Mouse (Mus musculus) spleen, postnatal 4 days (tissue): ENCODE results near the gene Thap11.

Experiments used
- DNase-seq, 2 experiments: peaks; one replicate each; pipeline ENCODE4 v3.0.0; 2022; ENCODE audit warnings: low spot score in 2 of 2

The Thap11 gene

DNA sequence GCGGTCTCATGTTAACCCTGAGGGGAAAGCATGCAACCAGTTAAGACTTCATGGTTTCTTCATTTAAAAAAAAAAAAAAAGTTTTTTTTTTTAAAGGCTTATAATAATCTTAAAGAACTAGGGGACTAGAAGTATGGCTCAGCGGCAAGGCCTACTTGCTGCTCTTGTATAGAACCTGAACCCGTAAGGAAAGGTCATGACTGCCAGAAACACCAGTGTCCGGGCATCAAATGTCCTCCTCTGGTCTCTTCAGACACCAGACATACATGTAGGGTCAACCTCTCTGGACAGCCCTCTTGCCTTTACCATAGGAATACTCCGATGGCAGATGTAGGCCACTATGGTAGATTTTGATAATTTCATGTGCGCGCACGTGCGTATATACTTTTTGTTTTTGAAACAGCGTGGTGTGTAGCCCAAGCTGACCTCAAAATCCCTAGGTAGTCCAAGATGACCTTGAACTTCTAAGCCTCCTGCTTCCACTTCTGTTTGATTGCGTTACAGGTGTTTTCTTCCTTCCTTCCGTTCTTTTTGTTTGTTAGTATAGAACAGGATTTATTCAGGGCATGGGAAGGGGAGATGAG is 2.7 kb upstream of the Thap11 start:
- no peak for DNase-seq

- no peak for DNase-seq
These were observed 1.8 kb upstream of the Thap11 start, which contains the start of gene Cenpt for GRCm38 (mm10) chr8:105853178-105853577. Gene Cenpt, minus strand, starts transcription at chr8:105853278.

DNA sequence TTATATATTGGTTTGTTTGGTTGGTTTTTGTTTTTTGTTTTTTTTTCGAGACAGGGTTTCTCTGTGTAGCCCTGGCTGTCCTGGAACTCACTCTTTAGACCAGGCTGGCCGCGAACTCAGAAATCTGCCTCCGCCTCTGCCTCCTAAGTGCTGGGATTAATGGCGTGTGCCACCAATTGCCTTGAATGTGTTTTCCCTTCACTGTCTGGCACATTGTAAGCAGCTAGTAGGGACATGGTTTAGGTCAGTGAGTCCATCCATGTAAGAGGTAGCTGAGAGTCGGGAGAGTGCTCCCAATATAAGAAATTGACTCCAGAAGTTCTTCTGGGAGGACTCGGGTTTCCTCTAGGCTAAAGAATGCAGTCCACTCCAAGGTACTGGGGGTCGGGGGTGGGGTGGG is 629 bp upstream of the Thap11 start:
- DNase-seq = no peak

DNA sequence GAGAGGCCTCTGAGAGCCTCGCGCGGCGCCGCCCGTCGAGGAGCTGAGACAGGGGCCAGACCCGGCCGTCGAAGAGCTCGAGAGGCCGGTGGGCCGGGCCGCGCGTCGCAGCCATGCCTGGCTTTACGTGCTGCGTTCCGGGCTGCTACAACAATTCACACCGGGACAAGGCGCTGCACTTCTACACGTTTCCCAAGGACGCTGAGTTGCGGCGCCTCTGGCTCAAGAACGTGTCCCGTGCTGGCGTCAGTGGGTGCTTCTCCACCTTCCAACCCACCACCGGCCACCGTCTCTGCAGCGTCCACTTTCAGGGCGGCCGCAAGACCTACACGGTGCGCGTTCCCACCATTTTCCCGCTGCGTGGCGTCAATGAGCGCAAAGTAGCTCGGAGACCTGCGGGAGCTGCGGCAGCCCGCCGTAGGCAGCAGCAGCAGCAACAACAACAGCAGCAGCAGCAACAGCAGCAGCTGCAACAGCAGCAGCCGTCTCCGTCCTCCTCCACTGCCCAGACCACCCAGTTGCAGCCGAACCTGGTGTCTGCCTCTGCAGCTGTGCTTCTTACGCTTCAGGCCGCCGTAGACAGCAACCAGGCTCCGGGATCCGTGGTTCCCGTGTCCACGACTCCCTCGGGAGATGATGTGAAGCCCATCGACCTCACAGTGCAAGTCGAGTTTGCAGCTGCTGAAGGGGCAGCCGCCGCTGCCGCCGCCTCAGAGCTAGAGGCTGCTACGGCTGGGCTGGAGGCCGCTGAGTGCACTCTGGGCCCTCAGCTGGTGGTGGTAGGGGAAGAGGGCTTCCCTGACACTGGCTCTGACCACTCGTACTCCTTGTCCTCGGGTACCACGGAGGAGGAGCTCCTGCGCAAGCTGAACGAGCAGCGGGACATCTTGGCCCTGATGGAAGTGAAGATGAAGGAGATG is 576 bp downstream of the Thap11 start:
- DNase-seq = peak; percentile 61 to 84

GRCm38 (mm10) chr8:105856168-105856835 is 1.4 kb downstream of the Thap11 start:
- no peak for DNase-seq

DNA sequence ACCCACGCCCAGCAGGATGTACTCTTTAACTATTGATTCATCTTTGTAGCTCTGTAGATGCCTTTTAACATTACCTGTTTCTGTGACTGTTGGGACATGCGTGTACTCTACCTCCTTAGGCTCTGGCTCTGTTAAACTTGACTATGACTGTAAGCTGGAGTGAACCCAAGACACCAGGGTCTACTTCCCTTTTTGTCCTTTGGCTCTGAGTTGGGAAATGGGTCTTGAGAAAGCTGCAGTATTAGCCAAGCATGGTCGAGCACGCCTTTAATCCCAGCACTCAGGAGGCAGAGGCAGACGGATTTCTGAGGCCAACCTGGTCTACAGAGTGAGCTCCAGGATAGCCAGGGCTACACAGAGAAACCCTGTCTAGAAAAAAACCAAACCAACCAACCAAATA is 3.6 kb downstream of the Thap11 start:
- DNase-seq = no peak

- DNase-seq = peak in 1 of 2 experiments; percentile 47
These were observed 4.4 kb downstream of the Thap11 start for GRCm38 (mm10) chr8:105859314-105859713.

- DNase-seq = peak; percentile 91 to 93
These were observed 5.4 kb downstream of the Thap11 start, which contains the start of gene Nutf2 for GRCm38 (mm10) chr8:105860143-105860981. Gene Nutf2, plus strand, starts transcription at chr8:105860580.

DNA sequence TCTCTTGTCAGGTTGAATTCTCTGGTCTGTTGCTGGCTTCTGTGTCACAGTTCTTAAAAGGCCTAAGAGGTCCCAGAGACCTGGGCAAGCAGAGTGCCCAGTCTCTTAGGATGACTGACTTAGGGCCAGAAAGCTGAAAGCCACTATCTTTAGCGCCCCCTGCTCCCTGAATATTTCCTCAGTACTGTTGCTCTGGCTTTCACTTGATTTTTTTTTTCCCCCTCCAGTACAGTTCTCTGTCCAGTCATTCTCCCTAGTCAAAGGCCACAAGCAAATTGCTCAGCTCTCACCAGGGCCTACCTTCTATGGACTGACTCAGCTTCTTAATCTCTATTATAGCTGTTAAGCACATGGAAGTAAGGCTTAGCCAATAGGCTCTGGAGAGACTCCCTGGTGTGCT is 7.0 kb downstream of the Thap11 start:
- DNase-seq = peak in 1 of 2 experiments; percentile 34

DNA sequence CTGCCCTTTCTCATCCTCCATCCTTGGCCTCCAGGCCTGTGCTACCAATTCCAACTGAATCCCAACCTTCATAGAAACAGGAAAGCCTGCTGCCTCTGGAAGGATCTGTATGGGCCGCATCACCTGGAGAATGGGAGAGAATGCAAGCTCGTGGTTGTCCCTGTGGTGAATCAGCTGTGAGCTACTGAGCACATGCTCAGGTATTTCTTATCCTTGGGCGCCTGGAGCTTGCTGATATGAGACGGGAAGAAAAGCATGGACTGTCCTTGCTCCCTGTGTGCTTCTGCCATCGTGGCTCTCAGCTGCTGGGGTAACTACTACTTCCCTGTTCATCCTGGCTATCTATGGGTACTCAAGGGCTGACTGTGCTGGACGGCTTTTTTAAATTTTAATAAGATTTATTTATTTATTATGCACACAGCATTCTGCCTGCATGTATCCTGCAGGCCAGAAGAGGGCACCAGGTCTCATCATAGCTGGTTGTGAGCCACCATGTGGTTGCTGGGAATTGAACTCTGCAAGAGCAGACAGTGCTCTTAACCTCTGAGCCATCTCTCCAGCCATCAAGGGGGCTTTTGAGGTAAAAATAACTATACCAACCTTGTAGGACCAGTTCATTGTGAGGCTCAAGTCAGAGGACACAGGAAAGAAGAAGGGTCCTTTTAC is 11.6 kb downstream of the Thap11 start:
- no peak for DNase-seq

DNA sequence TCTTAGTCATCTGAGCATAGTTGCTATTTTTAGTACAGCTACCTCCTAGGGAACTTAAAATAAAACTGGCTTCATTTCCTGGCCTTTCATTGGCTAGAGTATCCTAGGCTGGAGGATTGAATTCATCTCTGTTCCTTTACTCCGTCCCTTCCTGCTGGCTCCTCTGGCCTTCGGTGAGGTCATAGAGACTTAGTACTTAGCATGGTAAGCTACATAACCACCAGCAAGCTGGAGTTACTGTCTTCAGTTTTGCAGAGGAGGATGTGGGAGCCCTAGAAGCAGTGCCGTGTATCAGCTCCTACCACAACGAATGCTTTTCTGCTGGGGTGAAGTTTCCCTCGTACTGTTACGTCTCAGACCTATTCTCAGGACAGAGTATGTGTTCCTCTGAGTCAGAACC is 19.4 kb downstream of the Thap11 start:
- DNase-seq = no peak

DNA sequence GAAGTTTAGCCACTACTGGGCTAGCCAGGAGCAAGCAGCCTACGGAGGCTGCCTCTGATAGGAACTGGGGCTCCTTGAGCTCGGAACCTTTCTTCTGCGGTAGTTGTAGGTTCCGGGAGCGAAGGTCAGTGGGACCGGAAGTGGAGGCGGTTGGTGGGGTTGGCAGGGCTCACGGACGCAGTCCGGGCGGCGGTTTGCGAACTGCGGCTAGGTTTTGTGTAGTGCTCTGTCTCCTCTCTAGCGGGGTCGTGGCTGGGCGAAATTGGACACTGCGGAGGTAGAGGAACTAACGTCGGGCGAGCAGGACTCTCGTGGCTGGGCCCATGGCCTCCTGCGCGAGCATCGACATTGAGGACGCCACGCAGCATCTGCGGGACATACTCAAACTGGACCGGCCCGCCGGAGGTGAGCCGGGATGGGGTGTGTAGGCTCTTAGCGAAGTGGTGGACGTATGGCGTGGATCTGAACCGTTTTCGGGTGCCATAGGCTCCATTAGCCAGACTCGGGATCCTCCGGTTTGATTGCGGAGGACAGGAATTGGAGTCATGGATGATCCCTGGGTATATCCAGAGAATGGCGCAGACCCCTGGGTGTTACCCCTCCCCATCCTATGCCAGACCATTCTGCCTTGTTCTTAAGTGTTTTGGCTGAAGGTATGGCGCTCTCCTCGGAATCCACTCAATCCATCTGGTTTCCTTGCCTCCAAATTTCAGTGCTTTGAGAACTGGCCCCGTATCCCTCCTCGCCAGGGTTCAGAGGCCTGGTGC is 26.0 kb downstream of the Thap11 start, which contains the start of gene Edc4:
Edc4 (plus strand) TSS at position 128 of the 767 bp plus-strand sequence.
- peak; percentile 89 to 95 for DNase-seq

- DNase-seq = no peak
These were observed 35.0 kb downstream of the Thap11 start for GRCm38 (mm10) chr8:105889756-105890465.

- no peak for DNase-seq
These were observed 35.9 kb downstream of the Thap11 start for GRCm38 (mm10) chr8:105890870-105891269.

DNA sequence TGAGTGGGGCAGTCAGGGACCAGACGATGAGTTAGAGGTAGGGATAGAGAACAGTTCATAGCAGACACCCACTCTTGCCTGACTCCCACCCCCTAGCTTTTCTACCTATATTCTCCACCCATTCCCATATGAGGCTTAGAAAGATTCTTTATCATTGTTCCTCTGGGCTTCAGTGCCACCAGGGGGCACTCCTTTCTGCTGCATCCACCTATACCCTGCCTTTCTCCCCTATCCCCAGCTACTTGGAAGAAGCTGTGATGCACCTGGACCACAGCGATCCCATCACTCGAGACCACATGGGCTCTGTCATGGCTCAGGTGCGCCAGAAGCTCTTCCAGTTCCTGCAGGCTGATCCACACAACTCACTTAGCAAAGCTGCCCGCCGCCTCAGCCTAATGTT is 37.5 kb downstream of the Thap11 start:
- no peak for DNase-seq

GRCm38 (mm10) chr8:105893339-105893738 is 38.4 kb downstream of the Thap11 start, which contains the start of gene Nrn1l:
Gene Nrn1l, plus strand, starts transcription at chr8:105893567.
- peak in 1 of 2 experiments; percentile 46 for DNase-seq

DNA sequence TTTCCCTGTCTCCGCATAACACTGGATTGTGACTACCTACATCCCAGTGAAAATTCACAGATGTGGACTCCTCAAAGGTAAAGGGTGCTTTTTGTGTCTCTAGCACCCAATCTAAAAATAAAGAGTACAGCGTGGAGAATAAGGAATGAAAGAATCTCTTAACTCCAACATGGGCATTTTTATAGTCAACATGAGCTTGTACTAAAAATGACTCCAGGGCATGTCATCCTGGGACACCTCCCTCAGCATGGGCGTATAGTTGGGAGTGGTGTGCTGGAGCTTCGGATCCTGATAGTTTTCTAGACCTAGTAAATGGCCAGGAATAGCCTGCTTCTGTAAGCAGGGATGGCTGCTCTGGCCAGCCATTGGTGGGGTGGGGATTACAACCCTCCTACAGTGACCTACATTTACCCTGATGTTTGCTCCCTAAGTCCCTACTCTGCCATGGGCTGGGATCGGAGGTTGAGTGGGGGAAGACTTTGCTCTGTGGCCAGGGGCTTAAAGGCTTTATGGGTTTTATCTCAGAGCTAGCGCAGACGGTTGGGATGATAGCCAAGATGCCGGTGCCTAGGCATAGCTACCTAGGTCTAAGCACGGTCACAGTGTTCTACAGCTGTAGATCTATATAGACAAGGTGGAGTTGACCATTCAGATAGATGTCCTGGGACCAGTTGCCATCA is 43.0 kb downstream of the Thap11 start:
- DNase-seq = no peak

- peak; percentile 89 to 95 for DNase-seq
These were observed 45.4 kb downstream of the Thap11 start, which contains the start of gene Pskh1 for GRCm38 (mm10) chr8:105900180-105900940. Gene Pskh1, plus strand, starts transcription at chr8:105900441.
